In genomic region chr9:20888386-20888765, GRCm38 (mm10) we compare ENCODE assay signal across 8 mouse cellular contexts. TPM values are rescaled to one million over a fixed set of nuclear protein-coding genes. Genes with fewer than 3 reads are reported as not detected.
A peak's percentile ranks its signal among the peaks of the same experiment; 100 is the strongest.
DNase-seq lines count a peak whose midpoint lies in the region; ATAC-seq and TF ChIP-seq lines count a peak whose summit lies in the region.

No protein-coding gene starts in this region.

- peak overlapping the region; percentile 86 for H3K4me3 ChIP-seq in heart, embryonic 13.5 days
- peak overlapping the region; percentile 86 to 96 for H3K4me3 ChIP-seq in ES-E14 (ENCODE audit: insufficient read depth in 1 of 2, low read depth in 1 of 2, low read length in 2 of 2, poor library complexity in 1 of 2, severe bottlenecking in 1 of 2)
- H3K4me3 ChIP-seq in forebrain, embryonic 15.5 days, result peak overlapping the region; percentile 64
- peak overlapping the region; percentile 67 for H3K4me3 ChIP-seq in liver, postnatal 0 days (ENCODE audit: low read depth, low read length)

- no peak for DNase-seq in heart, postnatal 14 days
- DNase-seq in ES-E14 (ENCODE audit: low read depth, low spot score), result no peak
- DNase-seq in liver, postnatal 0 days, result no peak
- no peak for DNase-seq in adrenal gland, adult (ENCODE audit: inconsistent age in 2 of 2, low spot score in 1 of 2)
- DNase-seq in frontal cortex, postnatal 10 days (ENCODE audit: low spot score in 2 of 2), result no peak
- no peak for DNase-seq in retina, postnatal 1 day

- intact Hi-C loops in heart, postnatal 14 days (cut with DNase I), result no loop called here

- H3K27me3 ChIP-seq in heart, embryonic 13.5 days (replicated peaks), result no peaks in the 10 kb centered on the region
- H3K27me3 ChIP-seq in forebrain, embryonic 15.5 days, result no peaks in the 10 kb centered on the region
- no peaks in the 10 kb centered on the region for H3K27me3 ChIP-seq in liver, postnatal 0 days (ENCODE audit: insufficient read depth, low read length)

- H3K27ac ChIP-seq in heart, embryonic 13.5 days (replicated peaks), result peak overlapping the region; percentile 91
- peak overlapping the region; percentile 85 for H3K27ac ChIP-seq in ES-E14 (ENCODE audit: insufficient read depth, low read depth, low read length, poor library complexity, severe bottlenecking)
- H3K27ac ChIP-seq in forebrain, embryonic 15.5 days (replicated peaks), result peak overlapping the region; percentile 94
- H3K27ac ChIP-seq in liver, postnatal 0 days (ENCODE audit: low read depth), result peak overlapping the region; percentile 89

- H3K4me2 ChIP-seq in heart, embryonic 13.5 days, result peak overlapping the region; percentile 86
- H3K4me2 ChIP-seq in forebrain, embryonic 15.5 days (replicated peaks), result peak overlapping the region; percentile 85
- peak overlapping the region; percentile 86 for H3K4me2 ChIP-seq in liver, postnatal 0 days (ENCODE audit: low read depth, low read length)

- in situ Hi-C loops in ES-E14 (cut with MboI; ENCODE audit: low sequenced_read_pairs in 2 of 2, unreplicated experiment in 2 of 2), result no loop called here

- H3K9ac ChIP-seq in heart, embryonic 13.5 days, result peak overlapping the region; percentile 91
- peak overlapping the region; percentile 97 for H3K9ac ChIP-seq in ES-E14 (ENCODE audit: insufficient read depth, low read depth, low read length, poor library complexity, severe bottlenecking)
- H3K9ac ChIP-seq in forebrain, embryonic 15.5 days (replicated peaks), result peak overlapping the region; percentile 70
- H3K9ac ChIP-seq in liver, postnatal 0 days (replicated peaks), result peak overlapping the region; percentile 82

- TF ChIP-seq CTCF in liver, postnatal 0 days (IDR thresholded peaks at IDR 0.05; ENCODE audit: low read depth), result no peak; the same call in 1 of the 2 replicates

- ATAC-seq in heart, embryonic 13.5 days (ENCODE audit: extremely low read depth, insufficient number of reproducible peaks, low FRiP score, low TSS enrichment), result no peak
- ATAC-seq in forebrain, embryonic 15.5 days (replicated peaks), result peak; percentile 62; the same call in 1 of the 2 replicates
- ATAC-seq in liver, postnatal 0 days, result peak; percentile 39

- WGBS in heart, embryonic 13.5 days, result under 1% methylated on average over 30 of the region's 30 CpGs
- WGBS in forebrain, embryonic 15.5 days, result under 1% methylated on average over 30 of the region's 30 CpGs
- WGBS in liver, postnatal 0 days (ENCODE audit: insufficient replicate concordance), result under 1% methylated on average over 30 of the region's 30 CpGs

- peaks cover 43% of the 10 kb centered on the region for H3K36me3 ChIP-seq in heart, embryonic 13.5 days
- H3K36me3 ChIP-seq in ES-E14 (ENCODE audit: control insufficient read depth, insufficient read depth, low read length, poor library complexity, severe bottlenecking), result peaks cover 40% of the 10 kb centered on the region
- peaks cover 41% of the 10 kb centered on the region for H3K36me3 ChIP-seq in forebrain, embryonic 15.5 days
- peaks cover 40% of the 10 kb centered on the region for H3K36me3 ChIP-seq in liver, postnatal 0 days (replicated peaks; ENCODE audit: insufficient read depth, low read length)

- TF ChIP-seq EP300 in liver, postnatal 0 days (IDR thresholded peaks at IDR 0.05; ENCODE audit: low read depth), result no peak

- H3K4me1 ChIP-seq in heart, embryonic 13.5 days, result peaks cover 11% of the 10 kb centered on the region
- H3K4me1 ChIP-seq in ES-E14 (ENCODE audit: control insufficient read depth in 2 of 2, insufficient read depth in 2 of 2, low read length in 2 of 2, poor library complexity in 1 of 2), result peaks cover 0 to 16% of the 10 kb centered on the region in 2 experiments; a peak in 1 of 4 replicates
- peaks cover 14% of the 10 kb centered on the region for H3K4me1 ChIP-seq in forebrain, embryonic 15.5 days
- peaks cover 8% of the 10 kb centered on the region for H3K4me1 ChIP-seq in liver, postnatal 0 days (ENCODE audit: insufficient read depth)

- H3K9me3 ChIP-seq in heart, embryonic 13.5 days, result 0 out of 2 replicates have a peak, but pooled peaks cover 5% of the 10 kb centered on the region
- H3K9me3 ChIP-seq in ES-E14 (ENCODE audit: control insufficient read depth, insufficient read depth, low read depth, low read length), result peaks cover 3% of the 10 kb centered on the region; the same call in 1 of the 2 replicates
- no peaks in the 10 kb centered on the region for H3K9me3 ChIP-seq in forebrain, embryonic 15.5 days
- no peaks in the 10 kb centered on the region for H3K9me3 ChIP-seq in liver, postnatal 0 days (ENCODE audit: low read length)

TF ChIP-seq in ES-E14, 5 proteins besides CTCF, POLR2A, EP300 and RAD21:
- TF ChIP-seq CHD2 (IDR thresholded peaks at IDR 0.05; ENCODE audit: low read depth, low read length) (no peak), ZC3H11A (IDR thresholded peaks at IDR 0.05; ENCODE audit: borderline replicate concordance, low read depth, low read length) (no peak), HCFC1 (IDR thresholded peaks at IDR 0.05; ENCODE audit: borderline replicate concordance, insufficient read depth, low read length) (no peak; the same call in 1 of the 2 replicates), MAFK (IDR thresholded peaks at IDR 0.05; ENCODE audit: insufficient read depth, low read depth, low read length) (no peak), ZNF384 (IDR thresholded peaks at IDR 0.05; ENCODE audit: low read depth, low read length) (no peak)

RNA-seq across cellular contexts. Expression of gene Ppan, which starts 0.4 kb away (rescaled TPM):
- 40.6 and 41.9 TPM in 2 replicates for polyA plus RNA-seq in heart, embryonic 13.5 days (2015; fragmentation: Nextera tagmentation; extraction: Ambion mirVana)
- 1 to 10 TPM; 7.2 to 9.3 TPM for total RNA-seq in heart, postnatal 14 days (2021)
- total RNA-seq in ES-E14 (2012; rRNA removed), result 179 and 287 TPM in 2 replicates
- 57.1 and 59.0 TPM in 2 replicates for polyA plus RNA-seq in forebrain, embryonic 15.5 days (2015; fragmentation: Nextera tagmentation; extraction: Ambion mirVana)
- polyA plus RNA-seq in liver, postnatal 0 days (2015; fragmentation: Nextera tagmentation; extraction: Ambion mirVana), result 32.4 and 32.5 TPM in 2 replicates

RNA-seq across cellular contexts. Expression of gene Angptl6, which starts 8.8 kb away (rescaled TPM):
- polyA plus RNA-seq in heart, embryonic 13.5 days (2015; fragmentation: Nextera tagmentation; extraction: Ambion mirVana), result 2.5 and 3.1 TPM in 2 replicates
- 1 to 10 TPM; 1.9 TPM for total RNA-seq in heart, postnatal 14 days (2021)
- 4.1 and 4.4 TPM in 2 replicates for total RNA-seq in ES-E14 (2012; rRNA removed)
- 15.4 and 15.6 TPM in 2 replicates for polyA plus RNA-seq in forebrain, embryonic 15.5 days (2015; fragmentation: Nextera tagmentation; extraction: Ambion mirVana)
- polyA plus RNA-seq in liver, postnatal 0 days (2015; fragmentation: Nextera tagmentation; extraction: Ambion mirVana), result 16.6 TPM in 2 replicates

RNA-seq across cellular contexts. Expression of gene Eif3g, which starts 10.0 kb away (rescaled TPM):
- 214 and 249 TPM in 2 replicates for polyA plus RNA-seq in heart, embryonic 13.5 days (2015; fragmentation: Nextera tagmentation; extraction: Ambion mirVana)
- 10 to 100 TPM; 93.5 to 99.7 TPM for total RNA-seq in heart, postnatal 14 days (2021)
- total RNA-seq in ES-E14 (2012; rRNA removed), result 196 and 239 TPM in 2 replicates
- 267 and 288 TPM in 2 replicates for polyA plus RNA-seq in forebrain, embryonic 15.5 days (2015; fragmentation: Nextera tagmentation; extraction: Ambion mirVana)
- polyA plus RNA-seq in liver, postnatal 0 days (2015; fragmentation: Nextera tagmentation; extraction: Ambion mirVana), result 128 and 129 TPM in 2 replicates

RNA-seq across cellular contexts. Expression of gene A230050P20Rik, which starts 19.9 kb away (rescaled TPM):
- polyA plus RNA-seq in heart, embryonic 13.5 days (2015; fragmentation: Nextera tagmentation; extraction: Ambion mirVana), result 6.5 and 6.9 TPM in 2 replicates
- 1 to 10 TPM; 4.6 to 5.0 TPM for total RNA-seq in heart, postnatal 14 days (2021)
- total RNA-seq in ES-E14 (2012; rRNA removed), result 8.3 and 16.5 TPM in 2 replicates
- 2.9 and 3.5 TPM in 2 replicates for polyA plus RNA-seq in forebrain, embryonic 15.5 days (2015; fragmentation: Nextera tagmentation; extraction: Ambion mirVana)
- polyA plus RNA-seq in liver, postnatal 0 days (2015; fragmentation: Nextera tagmentation; extraction: Ambion mirVana), result 3.5 and 5.4 TPM in 2 replicates
